Mouse (Mus musculus) brown adipose tissue, adult 24 weeks (tissue): ENCODE results near the gene Phactr1. TPM values are rescaled to one million over a fixed set of nuclear protein-coding genes. Genes with fewer than 3 reads are reported as not detected.

Source experiments
- H3K27ac ChIP-seq: fragments of 200-500 bp; replicated peaks from 2 replicates; pipeline ENCODE4 v1.5.1; 2012; ENCODE audit warnings: low read depth, mild to moderate bottlenecking, low read length
- H3K4me1 ChIP-seq: fragments of 200-500 bp; 2 replicates; pipeline ENCODE4 v1.6.1; 2012; ENCODE audit warnings: low read length, mixed read lengths; ENCODE audit not compliant: control insufficient read depth, insufficient read depth, insufficient read length
- H3K4me3 ChIP-seq: fragments of 200-500 bp; 2 replicates; pipeline ENCODE4 v1.5.1; 2012; ENCODE audit warnings: low read depth, mild to moderate bottlenecking, low read length, moderate library complexity; ENCODE audit not compliant: insufficient read depth
- polyA plus RNA-seq: library from polyadenylated mRNA; stranded (reverse); fragments of >200 nt; gene quantifications from 2 replicates; pipeline ENCODE4 v1.2.4, GENCODE M21; 2012; ENCODE audit not compliant: missing spikeins, insufficient read depth, insufficient read length

The Phactr1 gene
- polyA plus RNA-seq, 1 experiment, result 2.1 TPM

DNA sequence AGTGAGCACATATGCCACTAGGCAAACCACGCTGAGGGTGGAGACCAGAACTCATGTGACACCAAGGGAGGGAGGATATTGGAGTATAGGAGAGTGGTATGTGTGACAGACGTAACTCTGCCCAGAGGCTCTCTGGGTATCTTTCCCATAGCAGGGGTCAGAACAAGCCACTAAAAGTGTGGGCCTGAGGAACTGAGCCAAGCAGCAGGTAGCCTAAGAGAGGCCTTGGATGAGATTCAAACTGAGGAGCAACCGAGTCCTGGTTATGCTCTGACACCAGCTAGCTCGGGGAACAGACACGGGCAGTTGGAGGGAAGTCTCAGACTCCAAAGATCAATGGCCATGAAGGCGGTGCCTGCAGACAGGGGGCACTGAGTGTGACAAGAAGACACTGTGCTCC lies 395.0 kb downstream of the Phactr1 start:
- H3K4me1 ChIP-seq, result no peaks in the 10 kb centered on the region
- H3K4me3 ChIP-seq, result no peak overlapping the region
- no peak overlapping the region for H3K27ac ChIP-seq

DNA sequence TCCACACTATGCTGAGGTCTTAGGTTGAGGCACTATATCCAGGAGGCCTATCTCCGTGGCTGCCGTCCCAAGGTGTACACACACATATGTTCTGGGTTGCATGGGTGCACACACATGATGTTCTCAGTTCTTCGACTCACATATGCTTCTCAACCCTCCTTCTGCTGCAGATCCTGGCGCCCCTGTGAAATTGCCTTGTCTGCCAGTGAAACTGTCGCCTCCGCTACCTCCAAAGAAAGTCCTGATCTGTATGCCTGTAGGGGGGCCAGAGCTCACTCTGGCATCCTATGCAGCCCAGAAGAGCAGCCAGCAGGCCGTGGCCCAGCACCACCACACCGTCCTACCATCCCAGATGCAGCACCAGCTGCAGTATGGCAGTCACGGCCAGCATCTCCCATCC lies 397.1 kb downstream of the Phactr1 start:
- no peak overlapping the region for H3K4me3 ChIP-seq
- no peak overlapping the region for H3K27ac ChIP-seq
- no peaks in the 10 kb centered on the region for H3K4me1 ChIP-seq

DNA sequence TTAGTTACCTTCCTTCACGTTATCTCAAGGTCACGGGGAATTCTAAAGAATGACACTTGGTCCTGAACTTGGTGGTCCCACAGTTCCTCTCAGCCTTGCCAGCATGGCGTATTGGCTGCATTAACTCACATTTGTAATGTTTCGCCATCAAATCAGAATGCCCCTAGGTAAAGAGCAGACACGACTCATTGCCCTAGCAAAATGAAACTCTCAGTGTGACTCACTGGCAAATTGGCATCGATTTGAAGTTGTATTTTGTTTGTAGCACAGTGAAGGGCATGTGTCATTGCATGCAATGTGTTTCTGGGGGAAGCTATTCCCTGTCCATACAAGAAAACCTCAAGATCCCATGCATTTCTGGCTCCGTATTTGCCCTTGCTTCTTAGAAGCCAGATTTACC lies 404.8 kb downstream of the Phactr1 start:
- Histone ChIP-seq H3K27ac (no peak overlapping the region), H3K4me1 (no peaks in the 10 kb centered on the region), H3K4me3 (no peak overlapping the region)

DNA sequence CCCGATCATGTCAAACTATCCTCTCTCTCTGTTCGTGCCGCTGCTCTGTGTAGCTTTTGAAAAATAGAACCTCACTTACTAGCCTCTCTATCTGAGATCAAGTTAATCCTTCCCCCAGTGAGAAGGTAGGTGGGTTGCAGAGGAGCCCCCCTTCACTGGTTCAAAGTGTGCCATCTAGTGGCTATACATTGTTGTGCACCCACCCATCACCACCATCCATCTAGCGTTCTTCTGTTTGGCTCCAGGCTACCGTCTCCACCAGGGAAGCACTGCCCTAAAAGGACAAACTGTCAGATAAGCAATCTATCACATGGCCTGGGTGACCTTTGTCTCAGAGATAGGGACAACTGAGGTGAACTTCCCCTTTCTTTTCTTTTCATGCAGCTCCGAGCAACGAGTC lies 413.9 kb downstream of the Phactr1 start:
- no peaks in the 10 kb centered on the region for H3K4me1 ChIP-seq
- H3K27ac ChIP-seq, result no peak overlapping the region
- no peak overlapping the region for H3K4me3 ChIP-seq

DNA sequence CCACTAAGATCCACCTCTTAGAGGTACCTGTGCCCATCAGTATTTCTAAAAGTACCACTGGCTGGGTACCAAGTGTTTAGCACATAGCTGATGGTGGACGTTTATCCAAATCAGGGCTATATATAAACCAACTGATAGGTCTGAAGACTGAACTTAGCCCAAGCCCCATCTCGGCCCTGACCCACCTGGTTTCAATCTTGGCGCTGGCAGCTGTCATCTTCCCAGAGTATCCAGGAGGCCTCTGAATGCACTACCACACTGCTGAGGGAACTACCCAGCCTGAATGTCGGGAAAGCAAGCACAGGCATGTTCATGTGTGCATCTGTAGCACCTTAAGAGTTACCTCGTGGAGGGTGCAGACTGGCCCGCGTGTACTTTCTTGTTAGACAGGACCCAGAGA lies 422.5 kb downstream of the Phactr1 start:
- H3K27ac ChIP-seq, result no peak overlapping the region
- H3K4me3 ChIP-seq, result no peak overlapping the region
- no peaks in the 10 kb centered on the region for H3K4me1 ChIP-seq

DNA sequence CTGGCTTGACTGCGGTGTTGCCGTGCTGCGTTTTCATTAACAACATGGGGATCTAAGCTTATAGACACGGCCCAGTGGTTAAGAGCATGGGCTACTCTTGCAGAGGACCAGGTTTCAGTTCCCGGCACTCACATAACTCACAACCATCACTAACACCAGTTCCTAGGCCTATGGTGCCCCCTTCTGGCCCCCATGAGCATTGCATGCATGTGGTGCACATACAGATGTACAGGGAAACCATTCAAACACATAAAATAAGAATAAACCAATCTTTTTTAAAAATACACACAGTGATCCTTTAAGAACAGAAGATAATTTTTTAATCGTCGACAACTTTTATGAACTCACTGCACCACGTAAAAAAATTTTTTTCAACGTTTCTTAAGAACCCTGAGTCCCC lies 424.1 kb downstream of the Phactr1 start:
- Histone ChIP-seq H3K4me1 (no peaks in the 10 kb centered on the region), H3K27ac (no peak overlapping the region), H3K4me3 (no peak overlapping the region)

DNA sequence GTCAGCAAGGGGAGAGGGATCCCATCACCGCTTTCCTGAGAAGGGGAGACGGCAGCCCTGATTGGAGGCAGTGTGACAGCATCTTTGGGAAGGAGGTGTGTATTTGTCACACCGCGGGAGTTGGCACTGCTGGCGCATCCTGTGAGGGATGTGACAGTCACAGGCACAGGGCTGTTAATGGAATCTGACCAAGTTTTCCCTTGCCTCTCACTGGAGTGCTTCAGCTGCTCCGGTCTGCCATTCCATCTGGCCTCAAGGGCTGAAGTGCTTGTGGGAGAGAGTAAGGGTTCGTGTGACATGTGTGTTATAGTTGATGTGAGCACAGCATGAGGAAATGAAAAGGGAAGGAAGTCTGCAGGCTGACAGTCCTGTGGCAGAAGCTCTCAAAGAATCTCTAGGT lies 431.9 kb downstream of the Phactr1 start:
- H3K4me1 ChIP-seq, result no peaks in the 10 kb centered on the region
- no peak overlapping the region for H3K27ac ChIP-seq
- no peak overlapping the region for H3K4me3 ChIP-seq

DNA sequence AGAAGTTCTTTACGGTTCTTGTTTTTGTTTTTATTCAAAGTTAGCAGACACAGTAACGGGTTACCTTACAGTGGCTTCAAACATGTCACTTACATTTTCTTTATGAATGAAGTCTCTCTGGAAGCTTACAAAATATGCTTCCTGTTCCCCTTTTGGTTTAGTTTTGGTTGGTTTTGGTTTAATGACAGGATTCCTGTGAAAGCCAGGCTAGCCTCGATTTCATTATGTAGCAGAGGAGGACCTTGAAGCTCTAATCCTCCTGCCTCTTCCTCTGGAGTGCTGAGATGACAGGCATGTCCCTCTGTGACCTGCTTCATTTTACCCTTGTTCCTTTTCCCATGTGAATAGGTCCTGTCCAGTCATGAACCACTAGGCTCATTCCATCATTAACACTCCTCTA lies 432.3 kb downstream of the Phactr1 start:
- H3K4me3 ChIP-seq, result no peak overlapping the region
- no peaks in the 10 kb centered on the region for H3K4me1 ChIP-seq
- no peak overlapping the region for H3K27ac ChIP-seq

DNA sequence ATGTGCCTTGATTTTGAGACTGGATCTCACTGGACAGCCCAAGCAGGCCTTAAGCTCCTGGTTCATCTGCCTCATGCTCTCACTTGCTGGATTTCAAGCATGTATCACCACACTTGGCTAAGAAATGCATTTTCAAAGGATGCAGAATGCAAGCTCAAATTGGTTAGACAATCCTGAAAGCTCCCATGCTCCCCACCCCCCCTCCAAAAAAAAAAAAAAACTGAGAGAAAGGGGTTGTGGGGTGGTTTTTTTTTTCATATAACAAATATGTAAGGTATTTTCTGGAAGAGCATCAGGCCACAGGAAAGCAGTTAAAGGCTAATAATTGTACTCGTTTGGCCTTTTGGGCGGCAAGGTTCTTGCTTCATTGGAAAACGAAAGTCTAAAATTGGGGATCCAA lies 432.7 kb downstream of the Phactr1 start:
- H3K4me1 ChIP-seq, result no peaks in the 10 kb centered on the region
- no peak overlapping the region for H3K27ac ChIP-seq
- no peak overlapping the region for H3K4me3 ChIP-seq

DNA sequence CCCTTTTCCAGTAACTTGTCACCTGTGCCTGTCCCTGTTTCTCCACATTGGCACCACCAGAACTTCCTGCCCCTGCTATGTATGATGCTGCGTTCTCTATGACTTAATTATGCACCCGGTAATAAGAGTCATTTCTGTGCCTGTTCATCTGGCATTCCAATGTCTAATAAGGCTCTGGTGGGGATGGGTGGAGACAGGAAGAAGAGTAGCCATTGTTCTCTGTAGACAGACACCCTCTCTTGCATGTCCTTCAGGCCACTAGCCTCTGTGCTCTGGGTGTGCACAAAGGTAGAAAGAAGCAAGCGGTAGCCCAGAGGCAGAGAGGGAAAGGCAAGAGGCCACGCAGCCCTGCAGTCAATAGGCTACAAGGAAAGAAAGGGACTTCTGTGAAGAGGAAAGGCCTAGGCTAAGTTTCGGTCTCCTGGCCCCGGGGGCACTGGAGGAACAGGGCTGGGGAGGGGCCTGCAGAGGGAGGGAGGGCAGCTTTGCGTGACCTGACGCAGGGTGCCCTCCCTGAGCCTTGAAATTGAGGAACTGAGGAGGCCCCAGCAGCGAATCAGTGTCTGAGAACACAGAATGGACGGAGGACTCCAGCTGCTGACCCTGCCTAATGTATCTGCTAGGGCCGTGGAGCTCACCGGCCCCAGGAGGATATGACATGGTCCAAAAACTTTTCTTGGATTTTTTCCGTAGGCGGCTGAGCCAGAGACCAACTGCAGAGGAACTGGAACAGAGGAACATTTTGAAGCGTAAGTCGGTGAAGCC lies 442.1 kb downstream of the Phactr1 start:
- no peak overlapping the region for H3K27ac ChIP-seq
- H3K4me1 ChIP-seq, result peaks cover 11% of the 10 kb centered on the region
- H3K4me3 ChIP-seq, result peak overlapping the region; percentile 39

DNA sequence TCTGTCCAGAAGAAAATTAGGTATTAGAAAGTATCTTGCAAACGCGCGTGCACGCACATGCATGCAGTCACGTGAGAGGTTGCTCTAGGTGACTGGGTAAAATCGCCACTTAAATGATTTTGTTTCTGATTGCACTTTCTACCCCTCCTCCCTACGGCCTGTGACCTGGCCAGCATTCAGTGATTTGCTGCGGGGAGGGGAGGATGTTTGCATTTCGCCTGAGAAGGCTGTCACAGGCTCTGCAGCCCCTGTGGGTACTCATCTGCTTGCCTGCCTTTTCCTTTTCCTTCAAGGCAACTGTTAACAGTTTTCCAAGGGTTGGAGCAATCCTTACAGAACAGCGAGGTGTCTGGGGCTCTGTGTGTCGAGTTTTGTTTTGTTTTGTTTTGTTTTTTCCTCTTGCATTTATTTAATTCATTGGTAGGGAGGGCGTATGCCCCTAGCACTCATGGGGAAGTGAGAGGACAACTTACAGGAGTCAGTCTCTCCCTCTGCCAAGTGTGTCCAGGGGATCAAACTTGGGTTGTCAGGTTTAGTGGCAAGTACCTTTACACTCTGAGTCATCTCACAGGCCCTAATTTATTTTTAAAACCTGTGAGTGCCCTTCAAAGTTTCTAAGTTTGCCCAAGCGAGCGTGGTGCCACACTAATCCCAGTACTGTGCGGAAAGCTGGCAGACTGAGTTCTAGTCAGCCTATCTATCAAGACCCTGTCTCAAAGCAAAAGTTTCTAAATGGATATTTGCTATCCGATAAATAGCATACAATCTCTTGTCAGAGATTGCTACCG lies 443.7 kb downstream of the Phactr1 start:
- Histone ChIP-seq H3K27ac (no peak overlapping the region), H3K4me1 (peaks cover 11% of the 10 kb centered on the region), H3K4me3 (no peak overlapping the region)

DNA sequence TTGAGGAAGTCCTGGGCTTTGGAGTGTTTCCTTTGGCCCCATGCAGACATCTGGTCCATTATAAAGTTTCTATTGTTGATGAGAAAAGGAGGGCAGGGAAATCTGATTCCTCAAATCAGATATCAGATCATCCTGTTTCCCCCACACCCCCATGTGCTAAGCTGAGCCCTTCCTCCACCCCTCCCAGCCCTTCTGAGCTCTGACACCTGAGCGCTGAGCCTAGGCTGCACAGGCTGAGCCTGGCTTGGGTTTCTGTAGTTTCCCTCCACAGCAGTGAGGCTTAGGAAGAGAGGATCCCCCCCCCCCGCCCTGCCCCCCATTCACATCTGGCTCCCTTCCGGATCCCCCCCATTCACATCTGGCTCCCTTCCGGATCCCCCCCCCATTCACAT lies 444.3 kb downstream of the Phactr1 start:
- Histone ChIP-seq H3K4me3 (no peak overlapping the region), H3K27ac (no peak overlapping the region), H3K4me1 (peaks cover 11% of the 10 kb centered on the region)

DNA sequence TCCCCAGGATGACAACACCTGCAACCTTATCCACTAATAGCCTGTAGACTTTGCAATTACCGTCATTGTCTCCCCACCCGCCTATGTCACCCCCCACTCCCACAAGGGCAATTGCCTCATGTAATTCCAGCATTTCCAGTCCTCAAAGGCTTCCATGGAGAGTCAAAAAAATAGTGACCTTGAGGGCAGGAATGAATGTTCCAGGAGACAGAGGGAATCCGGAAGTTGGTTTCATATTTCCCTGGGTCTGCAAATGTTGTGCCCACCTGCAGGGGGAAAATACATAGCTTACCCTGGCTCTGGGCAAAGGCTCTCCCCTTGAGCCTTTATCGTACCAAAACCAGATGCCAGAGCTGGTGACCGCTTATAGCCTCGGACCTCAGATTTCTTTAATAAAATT lies 449.7 kb downstream of the Phactr1 start:
- H3K4me1 ChIP-seq, result no peaks in the 10 kb centered on the region; the same call in 1 of the 2 replicates
- H3K27ac ChIP-seq, result no peak overlapping the region
- no peak overlapping the region for H3K4me3 ChIP-seq

DNA sequence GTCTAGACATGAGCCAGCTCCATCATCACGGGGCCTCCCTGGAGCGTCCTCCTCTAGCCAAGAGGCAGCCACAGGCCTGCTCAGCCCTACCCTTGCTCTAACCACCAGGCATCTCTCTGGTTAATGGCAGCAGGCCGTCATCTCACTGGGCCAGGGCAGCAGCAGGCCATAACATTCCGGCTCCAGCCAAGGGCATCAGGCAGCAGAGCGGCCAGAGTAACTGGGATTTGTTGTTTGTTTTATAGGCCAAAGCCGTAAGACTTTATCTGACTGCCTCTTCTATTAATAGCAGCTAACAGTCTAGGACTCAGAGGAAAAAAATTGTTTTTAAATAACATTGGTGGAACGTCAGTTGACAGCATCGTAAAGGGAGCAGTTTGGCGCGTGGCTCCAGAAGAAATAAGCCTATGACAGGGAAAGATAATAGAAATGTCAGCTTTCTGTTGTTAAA lies 451.3 kb downstream of the Phactr1 start:
- Histone ChIP-seq H3K27ac (no peak overlapping the region), H3K4me3 (no peak overlapping the region), H3K4me1 (no peaks in the 10 kb centered on the region)

DNA sequence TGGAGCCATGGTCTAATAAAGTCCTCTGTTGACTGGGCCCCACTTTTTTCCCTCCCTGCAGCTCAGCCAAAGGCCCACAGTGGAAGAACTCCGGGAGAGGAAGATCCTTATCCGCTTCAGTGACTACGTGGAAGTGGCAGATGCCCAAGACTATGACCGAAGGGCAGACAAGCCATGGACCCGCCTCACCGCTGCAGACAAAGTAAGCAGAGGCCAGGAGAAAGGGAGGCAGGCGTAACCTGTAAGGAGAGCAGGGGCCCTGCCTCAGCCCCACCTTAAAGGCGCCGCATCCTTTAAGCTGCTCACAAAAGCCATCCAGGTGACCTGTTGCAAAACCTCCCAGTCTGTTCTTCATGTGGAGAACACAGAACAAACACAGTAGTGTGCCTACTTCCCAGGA lies 452.4 kb downstream of the Phactr1 start:
- Histone ChIP-seq H3K4me1 (no peaks in the 10 kb centered on the region), H3K27ac (no peak overlapping the region), H3K4me3 (no peak overlapping the region)

DNA sequence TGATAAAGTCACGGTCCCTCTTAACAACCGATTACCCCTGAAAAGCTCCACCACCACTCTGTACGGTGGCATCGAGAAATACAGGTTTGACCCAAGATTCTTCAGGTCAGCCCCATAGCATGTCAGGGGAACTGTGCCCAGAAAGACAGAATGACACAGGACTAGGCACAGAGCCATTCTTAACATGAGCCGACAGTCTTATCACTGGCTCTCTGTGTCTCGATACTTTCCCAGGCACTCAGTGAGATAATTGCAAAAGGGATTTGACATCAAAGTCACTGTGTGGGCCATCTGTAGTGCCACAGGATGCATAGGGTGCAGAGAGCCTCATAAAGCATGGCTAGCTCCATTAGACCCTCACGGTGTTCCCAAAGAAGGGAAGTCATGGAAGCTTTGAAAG lies 453.0 kb downstream of the Phactr1 start:
- Histone ChIP-seq H3K27ac (no peak overlapping the region), H3K4me1 (no peaks in the 10 kb centered on the region), H3K4me3 (no peak overlapping the region)
